Mouse (Mus musculus) forebrain, embryonic 10.5 days (tissue): ENCODE results near the gene Hspb1. TPM values are rescaled to one million over a fixed set of nuclear protein-coding genes. Genes with fewer than 3 reads are reported as not detected.

Source experiments
- DNase-seq: peaks from one replicate; pipeline ENCODE4 v3.0.0-alpha.2; 2017; ENCODE audit warnings: low spot score; ENCODE audit errors: extremely low spot score
- H3K27ac ChIP-seq: fragments of 300-500 bp; sonication (generic); 2 replicates; pipeline ENCODE4 v1.5.1; 2016; ENCODE audit warnings: mild to moderate bottlenecking
- H3K27me3 ChIP-seq: fragments of 300-500 bp; sonication (generic); 2 replicates; pipeline ENCODE4 v1.6.1; 2016; ENCODE audit warnings: mild to moderate bottlenecking; ENCODE audit not compliant: poor library complexity, severe bottlenecking
- H3K36me3 ChIP-seq: fragments of 300-500 bp; sonication (generic); replicated peaks from 2 replicates; pipeline ENCODE4 v1.6.1; 2016; ENCODE audit warnings: mild to moderate bottlenecking, moderate library complexity
- H3K4me1 ChIP-seq: fragments of 300-500 bp; sonication (generic); 2 replicates; pipeline ENCODE4 v1.6.1; 2016
- H3K4me3 ChIP-seq: fragments of 300-500 bp; sonication (generic); 2 replicates; pipeline ENCODE4 v1.5.1; 2016; ENCODE audit warnings: mild to moderate bottlenecking, moderate library complexity
- H3K9me3 ChIP-seq: fragments of 300-500 bp; sonication (generic); 2 replicates; pipeline ENCODE4 v1.6.1; 2016; ENCODE audit warnings: mild to moderate bottlenecking, moderate library complexity
- WGBS: fragments of 180-500 bp; shearing (Covaris S2); methylation state at CpG from one replicate; pipeline ENCODE4 v1.1.7; 2016; 5-methylcytosine and 5-hydroxymethylcytosine counted together
- polyA plus RNA-seq: library from polyadenylated mRNA; unstranded; fragments of >200 nt; fragmentation: Nextera tagmentation; extraction: Ambion mirVana; gene quantifications from 2 replicates; pipeline ENCODE4 v1.2.1, GENCODE M21; 2016

Gene Hspb1
- polyA plus RNA-seq, 1 experiment from 2014 or later, result 7.6 TPM

GRCm38 (mm10) chr5:135905320-135906225 is 17.9 kb downstream of the Hspb1 start:
- Histone ChIP-seq H3K27ac (no peak overlapping the region), H3K4me1 (peaks cover 20% of the 10 kb centered on the region), H3K36me3 (peaks cover 61% of the 10 kb centered on the region), H3K9me3 (no peaks in the 10 kb centered on the region), H3K4me3 (no peak overlapping the region), H3K27me3 (no peaks in the 10 kb centered on the region)
- no peak for DNase-seq
- 69% methylated on average over 8 of the region's 8 CpGs for WGBS

GRCm38 (mm10) chr5:135906846-135907245 is 19.1 kb downstream of the Hspb1 start:
- Histone ChIP-seq H3K4me1 (peaks cover 20% of the 10 kb centered on the region), H3K27ac (no peak overlapping the region), H3K9me3 (no peaks in the 10 kb centered on the region), H3K4me3 (no peak overlapping the region), H3K27me3 (no peaks in the 10 kb centered on the region), H3K36me3 (peaks cover 74% of the 10 kb centered on the region)
- 88% methylated on average over 4 of the region's 4 CpGs for WGBS
- no peak for DNase-seq

GRCm38 (mm10) chr5:135907256-135907655 is 19.5 kb downstream of the Hspb1 start:
- Histone ChIP-seq H3K27me3 (no peaks in the 10 kb centered on the region), H3K9me3 (no peaks in the 10 kb centered on the region), H3K4me1 (peaks cover 20% of the 10 kb centered on the region), H3K27ac (no peak overlapping the region), H3K4me3 (no peak overlapping the region), H3K36me3 (peaks cover 78% of the 10 kb centered on the region)
- no peak for DNase-seq
- 90% methylated on average over 13 of the region's 13 CpGs for WGBS

GRCm38 (mm10) chr5:135908185-135908584 is 20.5 kb downstream of the Hspb1 start:
- no peaks in the 10 kb centered on the region for H3K27me3 ChIP-seq
- no peak for DNase-seq

GRCm38 (mm10) chr5:135908989-135909388 is 21.3 kb downstream of the Hspb1 start:
- 97% methylated on average over 16 of the region's 16 CpGs for WGBS
- H3K9me3 ChIP-seq, result no peaks in the 10 kb centered on the region
- H3K27me3 ChIP-seq, result no peaks in the 10 kb centered on the region
- H3K4me3 ChIP-seq, result no peak overlapping the region
- H3K4me1 ChIP-seq, result peaks cover 7% of the 10 kb centered on the region; the same call in 1 of the 2 replicates
- DNase-seq, result no peak
- H3K27ac ChIP-seq, result no peak overlapping the region
- H3K36me3 ChIP-seq, result peaks cover 96% of the 10 kb centered on the region

More at GRCm38 (mm10) chr5:135908185-135908584, 20.5 kb downstream of the Hspb1 start:
- Histone ChIP-seq H3K27ac (no peak overlapping the region), H3K4me3 (no peak overlapping the region), H3K36me3 (peaks cover 87% of the 10 kb centered on the region), H3K4me1 (peaks cover 15% of the 10 kb centered on the region), H3K9me3 (no peaks in the 10 kb centered on the region)
- WGBS, result 89% methylated on average over 12 of the region's 12 CpGs

- no peaks in the 10 kb centered on the region for H3K27me3 ChIP-seq
- H3K36me3 ChIP-seq, result peaks cover 98% of the 10 kb centered on the region
- H3K27ac ChIP-seq, result no peak overlapping the region
- DNase-seq, result no peak
- no peaks in the 10 kb centered on the region for H3K9me3 ChIP-seq
- H3K4me1 ChIP-seq, result peaks cover 5% of the 10 kb centered on the region; the same call in 1 of the 2 replicates
- no peak overlapping the region for H3K4me3 ChIP-seq
- 92% methylated on average over 10 of the region's 10 CpGs for WGBS
Observed at GRCm38 (mm10) chr5:135909646-135910045, 21.9 kb downstream of the Hspb1 start.

GRCm38 (mm10) chr5:135910813-135911212 is 23.1 kb downstream of the Hspb1 start:
- no peak for DNase-seq
- H3K4me3 ChIP-seq, result no peak overlapping the region
- no peaks in the 10 kb centered on the region for H3K27me3 ChIP-seq
- WGBS, result 94% methylated on average over 25 of the region's 25 CpGs
- 0 out of 2 replicates have a peak, but pooled peaks cover 5% of the 10 kb centered on the region for H3K4me1 ChIP-seq
- no peak overlapping the region for H3K27ac ChIP-seq
- peaks cover 98% of the 10 kb centered on the region for H3K36me3 ChIP-seq
- no peaks in the 10 kb centered on the region for H3K9me3 ChIP-seq

GRCm38 (mm10) chr5:135911633-135912220 is 24.0 kb downstream of the Hspb1 start:
- no peak overlapping the region for H3K4me3 ChIP-seq
- H3K9me3 ChIP-seq, result no peaks in the 10 kb centered on the region
- H3K27ac ChIP-seq, result no peak overlapping the region
- DNase-seq, result no peak
- WGBS, result 93% methylated on average over 11 of the region's 11 CpGs
- 0 out of 2 replicates have a peak, but pooled peaks cover 5% of the 10 kb centered on the region for H3K4me1 ChIP-seq
- H3K27me3 ChIP-seq, result no peaks in the 10 kb centered on the region
- peaks cover 99% of the 10 kb centered on the region for H3K36me3 ChIP-seq

GRCm38 (mm10) chr5:135913201-135913600 is 25.5 kb downstream of the Hspb1 start:
- Histone ChIP-seq H3K27ac (no peak overlapping the region), H3K36me3 (peaks cover 99% of the 10 kb centered on the region), H3K4me1 (0 out of 2 replicates have a peak, but pooled peaks cover 5% of the 10 kb centered on the region), H3K4me3 (no peak overlapping the region), H3K9me3 (no peaks in the 10 kb centered on the region), H3K27me3 (no peaks in the 10 kb centered on the region)
- no peak for DNase-seq
- WGBS, result 90% methylated on average over 5 of the region's 5 CpGs

- 93% methylated on average over 6 of the region's 6 CpGs for WGBS
- H3K27me3 ChIP-seq, result no peaks in the 10 kb centered on the region
- no peak for DNase-seq
- 0 out of 2 replicates have a peak, but pooled peaks cover 5% of the 10 kb centered on the region for H3K4me1 ChIP-seq
- H3K4me3 ChIP-seq, result no peak overlapping the region
- H3K27ac ChIP-seq, result no peak overlapping the region
- H3K9me3 ChIP-seq, result no peaks in the 10 kb centered on the region
- H3K36me3 ChIP-seq, result peaks cover 99% of the 10 kb centered on the region
Observed at GRCm38 (mm10) chr5:135914156-135914555, 26.4 kb downstream of the Hspb1 start.

GRCm38 (mm10) chr5:135916051-135916565 is 28.4 kb downstream of the Hspb1 start:
- H3K9me3 ChIP-seq, result peaks cover 3% of the 10 kb centered on the region
- no peak overlapping the region for H3K4me3 ChIP-seq
- H3K27ac ChIP-seq, result no peak overlapping the region
- 92% methylated on average over 6 of the region's 6 CpGs for WGBS
- no peaks in the 10 kb centered on the region for H3K27me3 ChIP-seq
- peaks cover 99% of the 10 kb centered on the region for H3K36me3 ChIP-seq
- no peak for DNase-seq
- H3K4me1 ChIP-seq, result 0 out of 2 replicates have a peak, but pooled peaks cover 5% of the 10 kb centered on the region

GRCm38 (mm10) chr5:135916601-135917000 is 28.9 kb downstream of the Hspb1 start:
- 0 out of 2 replicates have a peak, but pooled peaks cover 5% of the 10 kb centered on the region for H3K4me1 ChIP-seq
- H3K27ac ChIP-seq, result no peak overlapping the region
- peaks cover 99% of the 10 kb centered on the region for H3K36me3 ChIP-seq
- H3K4me3 ChIP-seq, result no peak overlapping the region
- no peak for DNase-seq
- H3K27me3 ChIP-seq, result no peaks in the 10 kb centered on the region
- peaks cover 3% of the 10 kb centered on the region for H3K9me3 ChIP-seq
- 96% methylated on average over 3 of the region's 3 CpGs for WGBS
